In genomic region chr17:88749646-88750045, GRCm38 (mm10) we compare ENCODE assay signal across 15 mouse cellular contexts. TPM values are rescaled to one million over a fixed set of nuclear protein-coding genes. Genes with fewer than 3 reads are reported as not detected.
DNase-seq lines count a peak whose midpoint lies in the region; ATAC-seq and TF ChIP-seq lines count a peak whose summit lies in the region.
"Had no signal": no experiment of that assay in that cellular context is flagged by ENCODE, and none has a peak within 500 bp of the region (broad histone marks: within the 10 kb centered on the region; RNA-seq: fewer than 3 reads in every experiment).

No protein-coding gene starts in this region.

- H3K4me2 ChIP-seq in forebrain, embryonic 13.5 days: peak overlapping the region; percentile 27
- H3K4me2 ChIP-seq in hindbrain, embryonic 15.5 days: 0 out of 2 replicates have a peak overlapping the region, but pooled peaks have one; percentile 5
- no peak overlapping the region for H3K4me2 ChIP-seq in hindbrain, embryonic 11.5 days (replicated peaks; ENCODE audit: low read depth, low read length)
- no peak overlapping the region; the same call in 1 of the 2 replicates for H3K4me2 ChIP-seq in midbrain, embryonic 13.5 days (replicated peaks)
- H3K4me2 ChIP-seq in stomach, postnatal 0 days (replicated peaks; ENCODE audit: low read depth): peak overlapping the region; percentile 20
- H3K4me2 ChIP-seq: midbrain, embryonic 12.5 days had no signal

- TF ChIP-seq EP300 in stomach, postnatal 0 days (optimal IDR thresholded peaks at IDR 0.05): no peak

- H3K9ac ChIP-seq in forebrain, embryonic 13.5 days: no peak overlapping the region
- no peak overlapping the region for H3K9ac ChIP-seq in hindbrain, embryonic 15.5 days
- H3K9ac ChIP-seq in hindbrain, embryonic 11.5 days (ENCODE audit: low read depth, low read length): no peak overlapping the region
- no peak overlapping the region for H3K9ac ChIP-seq in midbrain, embryonic 13.5 days (replicated peaks)
- H3K9ac ChIP-seq in stomach, postnatal 0 days (ENCODE audit: low read length): no peak overlapping the region
- H3K9ac ChIP-seq: liver, postnatal 0 days; midbrain, embryonic 12.5 days had no signal

- H3K27ac ChIP-seq in forebrain, embryonic 13.5 days: no peak overlapping the region
- H3K27ac ChIP-seq in forebrain, embryonic 10.5 days: no peak overlapping the region
- H3K27ac ChIP-seq in hindbrain, embryonic 15.5 days (replicated peaks): no peak overlapping the region
- H3K27ac ChIP-seq in hindbrain, embryonic 11.5 days (ENCODE audit: low read depth, low read length): no peak overlapping the region
- 0 out of 2 replicates have a peak overlapping the region, but pooled peaks have one; percentile 18 for H3K27ac ChIP-seq in midbrain, embryonic 10.5 days (replicated peaks)
- no peak overlapping the region for H3K27ac ChIP-seq in midbrain, embryonic 13.5 days
- no peak overlapping the region for H3K27ac ChIP-seq in stomach, postnatal 0 days (replicated peaks)
- H3K27ac ChIP-seq: midbrain, embryonic 12.5 days had no signal

- TF ChIP-seq CTCF in stomach, postnatal 0 days (IDR thresholded peaks at IDR 0.05; ENCODE audit: low read depth): no peak

- 45% methylated on average over 8 of the region's 8 CpGs for WGBS in forebrain, embryonic 13.5 days
- WGBS in forebrain, embryonic 10.5 days: 80% methylated on average over 8 of the region's 8 CpGs
- 53% methylated on average over 8 of the region's 8 CpGs for WGBS in hindbrain, embryonic 15.5 days
- 68% methylated on average over 8 of the region's 8 CpGs for WGBS in hindbrain, embryonic 11.5 days
- 84% methylated on average over 8 of the region's 8 CpGs for WGBS in midbrain, embryonic 10.5 days
- WGBS in midbrain, embryonic 13.5 days: 59% methylated on average over 8 of the region's 8 CpGs
- 35% methylated on average over 8 of the region's 8 CpGs for WGBS in stomach, postnatal 0 days

- no peak for DNase-seq in forebrain, embryonic 10.5 days (ENCODE audit: extremely low spot score, low spot score)
- no peak for DNase-seq in hindbrain, embryonic 11.5 days (ENCODE audit: low spot score)
- no peak for DNase-seq in midbrain, embryonic 10.5 days (ENCODE audit: low spot score)
- DNase-seq in stomach, postnatal 0 days (ENCODE audit: low spot score): no peak
- DNase-seq in spleen, adult 12 weeks (ENCODE audit: low spot score): no peak
- DNase-seq: cerebellum, postnatal 14 days; kidney, adult 8-10 months; kidney, postnatal 36 days; right cerebral cortex, postnatal 14 days had no signal

- no peaks in the 10 kb centered on the region for H3K9me3 ChIP-seq in forebrain, embryonic 13.5 days (replicated peaks)
- no peaks in the 10 kb centered on the region for H3K9me3 ChIP-seq in forebrain, embryonic 10.5 days
- H3K9me3 ChIP-seq in hindbrain, embryonic 15.5 days: no peaks in the 10 kb centered on the region
- H3K9me3 ChIP-seq in hindbrain, embryonic 11.5 days (ENCODE audit: control insufficient read depth, low read length): no peaks in the 10 kb centered on the region
- H3K9me3 ChIP-seq in midbrain, embryonic 10.5 days (replicated peaks): no peaks in the 10 kb centered on the region
- H3K9me3 ChIP-seq in midbrain, embryonic 13.5 days: no peaks in the 10 kb centered on the region; the same call in 1 of the 2 replicates
- no peaks in the 10 kb centered on the region for H3K9me3 ChIP-seq in stomach, postnatal 0 days (ENCODE audit: control insufficient read depth, low read length)
- H3K9me3 ChIP-seq: midbrain, embryonic 12.5 days had no signal

- no peak for ATAC-seq in forebrain, embryonic 13.5 days
- no peak for ATAC-seq in hindbrain, embryonic 15.5 days (ENCODE audit: low FRiP score, low read depth)
- ATAC-seq in hindbrain, embryonic 11.5 days (ENCODE audit: low FRiP score): no peak
- no peak for ATAC-seq in midbrain, embryonic 13.5 days
- no peak for ATAC-seq in stomach, postnatal 0 days (ENCODE audit: low FRiP score, low TSS enrichment)
- ATAC-seq: liver, postnatal 0 days; Patski had no signal

- H3K36me3 ChIP-seq in forebrain, embryonic 13.5 days (ENCODE audit: poor library complexity, severe bottlenecking): no peaks in the 10 kb centered on the region
- H3K36me3 ChIP-seq in forebrain, embryonic 10.5 days (replicated peaks): no peaks in the 10 kb centered on the region
- no peaks in the 10 kb centered on the region for H3K36me3 ChIP-seq in hindbrain, embryonic 15.5 days
- no peaks in the 10 kb centered on the region for H3K36me3 ChIP-seq in hindbrain, embryonic 11.5 days (ENCODE audit: control insufficient read depth, insufficient read depth, low read length)
- no peaks in the 10 kb centered on the region for H3K36me3 ChIP-seq in midbrain, embryonic 10.5 days
- no peaks in the 10 kb centered on the region for H3K36me3 ChIP-seq in midbrain, embryonic 13.5 days
- no peaks in the 10 kb centered on the region for H3K36me3 ChIP-seq in stomach, postnatal 0 days (ENCODE audit: control insufficient read depth, insufficient read depth, low read length)
- H3K36me3 ChIP-seq: midbrain, embryonic 12.5 days had no signal

- peaks cover 16% of the 10 kb centered on the region; the same call in 1 of the 2 replicates for H3K27me3 ChIP-seq in forebrain, embryonic 13.5 days
- H3K27me3 ChIP-seq in forebrain, embryonic 10.5 days (ENCODE audit: poor library complexity, severe bottlenecking): peaks cover 50% of the 10 kb centered on the region
- no peaks in the 10 kb centered on the region for H3K27me3 ChIP-seq in hindbrain, embryonic 15.5 days
- H3K27me3 ChIP-seq in hindbrain, embryonic 11.5 days (ENCODE audit: control insufficient read depth, insufficient read depth, low read length): no peaks in the 10 kb centered on the region
- H3K27me3 ChIP-seq in midbrain, embryonic 10.5 days (ENCODE audit: low read depth, poor library complexity, severe bottlenecking): peaks cover 23% of the 10 kb centered on the region
- peaks cover 4% of the 10 kb centered on the region for H3K27me3 ChIP-seq in midbrain, embryonic 13.5 days
- H3K27me3 ChIP-seq in stomach, postnatal 0 days (ENCODE audit: control insufficient read depth, insufficient read depth, low read length): no peaks in the 10 kb centered on the region

- no peak overlapping the region for H3K4me3 ChIP-seq in forebrain, embryonic 13.5 days
- no peak overlapping the region for H3K4me3 ChIP-seq in forebrain, embryonic 10.5 days
- H3K4me3 ChIP-seq in hindbrain, embryonic 15.5 days: no peak overlapping the region
- H3K4me3 ChIP-seq in hindbrain, embryonic 11.5 days (ENCODE audit: low read depth, low read length): no peak overlapping the region
- no peak overlapping the region for H3K4me3 ChIP-seq in midbrain, embryonic 10.5 days
- H3K4me3 ChIP-seq in midbrain, embryonic 13.5 days (replicated peaks): no peak overlapping the region
- H3K4me3 ChIP-seq in stomach, postnatal 0 days (ENCODE audit: low read depth, low read length): no peak overlapping the region
- H3K4me3 ChIP-seq: midbrain, embryonic 12.5 days had no signal

- peaks cover 24% of the 10 kb centered on the region for H3K4me1 ChIP-seq in forebrain, embryonic 13.5 days
- H3K4me1 ChIP-seq in forebrain, embryonic 10.5 days: peaks cover 30% of the 10 kb centered on the region
- peaks cover 20% of the 10 kb centered on the region for H3K4me1 ChIP-seq in hindbrain, embryonic 15.5 days (replicated peaks)
- H3K4me1 ChIP-seq in hindbrain, embryonic 11.5 days (replicated peaks; ENCODE audit: control insufficient read depth, insufficient read depth, low read length): peaks cover 5% of the 10 kb centered on the region
- H3K4me1 ChIP-seq in midbrain, embryonic 10.5 days: peaks cover 40% of the 10 kb centered on the region
- H3K4me1 ChIP-seq in midbrain, embryonic 13.5 days (replicated peaks): peaks cover 35% of the 10 kb centered on the region
- no peaks in the 10 kb centered on the region for H3K4me1 ChIP-seq in stomach, postnatal 0 days (replicated peaks; ENCODE audit: control insufficient read depth, insufficient read depth)

RNA-seq across cellular contexts. Expression of gene Lhcgr, which starts 42.1 kb away (rescaled TPM):
- polyA plus RNA-seq in forebrain, embryonic 13.5 days (2015; fragmentation: Nextera tagmentation; extraction: Ambion mirVana): 0.42 and 0.49 TPM in 2 replicates
- polyA plus RNA-seq in forebrain, embryonic 10.5 days (2016; fragmentation: Nextera tagmentation; extraction: Ambion mirVana): not detected in 2 replicates
- polyA plus RNA-seq in hindbrain, embryonic 15.5 days (2015; fragmentation: Nextera tagmentation; extraction: Ambion mirVana): 2.5 and 2.8 TPM in 2 replicates
- polyA plus RNA-seq in hindbrain, embryonic 11.5 days (2014; fragmentation: Nextera tagmentation; extraction: Ambion mirVana): 0.69 and 1.0 TPM in 2 replicates
- 0.24 and 0.25 TPM in 2 replicates for polyA plus RNA-seq in midbrain, embryonic 10.5 days (2016; fragmentation: Nextera tagmentation; extraction: Ambion mirVana)
- 0.39 and 0.42 TPM in 2 replicates for polyA plus RNA-seq in midbrain, embryonic 13.5 days (2015; fragmentation: Nextera tagmentation; extraction: Ambion mirVana)
- 0.02 TPM in 1 of 2 replicates, not detected in the other for polyA plus RNA-seq in stomach, postnatal 0 days (2015; fragmentation: Nextera tagmentation; extraction: Ambion mirVana)
- polyA plus RNA-seq: liver, postnatal 0 days; Patski had no signal

Comparison
In these comparisons a context has a peak if more than half of its experiments do, and no peak if none do; other contexts are left out.
1. H3K4me2 ChIP-seq: peak in forebrain, embryonic 13.5 days (single experiment), hindbrain, embryonic 15.5 days (single experiment) and stomach, postnatal 0 days (single experiment); none in hindbrain, embryonic 11.5 days (single experiment) and midbrain, embryonic 13.5 days (single experiment).